Mouse (Mus musculus) liver, embryonic 14.5 days (tissue): Measurements from ENCODE around the gene Ambra1.

Experiments used
- CTCF ChIP-seq: IDR thresholded peaks from 2 replicates; pipeline ENCODE4 v1.5.1; 2016; ENCODE audit warnings: antibody characterized with exemption, low read depth, control low read depth
- EP300 ChIP-seq: IDR thresholded peaks from 2 replicates; pipeline ENCODE4 v1.6.1; 2016; ENCODE audit warnings: antibody characterized with exemption, low read depth

GRCm38 (mm10) chr2:91944170-91944950 lies 214.4 kb downstream of the Ambra1 start:
- TF ChIP-seq EP300 (no peak), CTCF (peak; percentile 98)
